Mouse (Mus musculus) brain, embryonic 14.5 days (tissue): ENCODE data around the gene Slc25a19.

Source experiments
- CTCF ChIP-seq: fragments of 200-500 bp; IDR thresholded peaks from 2 replicates; pipeline ENCODE4 v1.5.1; 2012; ENCODE audit warnings: inconsistent platforms, mild to moderate bottlenecking, moderate library complexity, borderline replicate concordance; ENCODE audit not compliant: insufficient read depth, insufficient read length; ENCODE audit errors: extremely low read depth
- POLR2A ChIP-seq: fragments of 200-500 bp; IDR thresholded peaks from 2 replicates; pipeline ENCODE4 v1.6.1; 2012; ENCODE audit warnings: mild to moderate bottlenecking, inconsistent platforms, borderline replicate concordance; ENCODE audit not compliant: poor library complexity, insufficient read depth, insufficient read length, severe bottlenecking; ENCODE audit errors: extremely low read depth

DNA sequence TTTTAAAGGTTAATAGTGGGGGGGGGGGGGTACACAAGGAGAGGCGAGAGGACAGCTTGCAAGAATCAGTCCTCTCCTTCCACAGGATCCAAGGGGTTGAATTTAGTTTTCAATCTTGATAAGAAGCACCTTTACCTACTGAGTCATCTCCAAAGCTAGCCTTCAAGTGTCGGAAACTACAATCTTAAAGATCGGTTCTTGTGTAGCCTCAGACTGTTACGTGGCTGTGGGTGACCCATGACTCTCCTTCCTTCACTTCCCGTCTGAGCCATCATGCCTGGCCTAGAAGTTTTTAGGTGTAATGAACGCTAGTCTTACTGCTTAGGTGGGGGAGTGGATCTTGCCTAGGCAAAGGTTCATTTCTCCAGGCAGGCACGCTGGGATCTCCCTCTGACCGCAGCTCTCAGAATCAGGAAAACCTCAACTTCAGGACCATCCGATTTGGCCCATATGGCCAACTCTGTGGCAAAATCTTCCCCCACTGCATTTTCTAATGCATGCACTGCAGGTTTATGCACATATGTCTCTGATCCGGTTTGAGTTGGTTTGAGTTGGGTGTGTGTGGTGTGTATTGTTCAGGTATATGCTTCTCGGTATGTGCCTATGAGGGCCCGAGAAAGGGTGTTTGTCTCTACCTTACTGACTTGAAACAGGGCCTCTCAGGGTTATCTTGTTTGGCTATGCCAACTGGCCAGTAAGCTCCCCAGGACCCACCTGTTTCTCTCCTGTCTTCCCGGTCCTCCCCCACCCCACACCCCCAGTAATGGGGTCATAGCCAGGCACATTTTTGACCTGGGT, 1.8 kb upstream of the Slc25a19 start:
- no peak for TF ChIP-seq CTCF
- TF ChIP-seq POLR2A, result no peak
